Mouse (Mus musculus): Measurements from ENCODE around the gene Gm20509. TPM values are rescaled to one million over a fixed set of nuclear protein-coding genes. Genes with fewer than 3 reads are reported as not detected.
A peak's percentile ranks its signal among the peaks of the same experiment; 100 is the strongest.

Gm20509 gene
- polyA plus RNA-seq, 1 experiment = not detected

DNA sequence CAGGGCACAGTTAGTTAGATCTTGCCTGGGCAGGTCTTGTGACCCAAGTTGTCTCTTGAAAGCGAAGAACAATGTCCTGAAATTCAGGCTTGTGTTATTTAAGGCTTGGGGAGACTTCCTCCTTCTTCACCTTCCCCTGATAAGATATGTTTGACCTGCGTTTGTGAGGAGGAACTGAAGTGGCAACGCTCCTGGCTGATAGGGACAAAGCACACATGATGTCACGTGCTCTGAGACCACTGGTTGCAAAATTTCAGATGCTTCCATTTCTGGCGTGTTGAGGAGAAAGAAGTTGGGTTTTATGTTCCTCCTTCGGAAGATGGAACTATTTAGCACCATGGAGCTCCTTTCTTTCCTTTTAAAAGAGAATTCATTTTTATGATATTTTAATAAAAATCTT is 16.4 kb upstream of the Gm20509 start:
- no peak overlapping the region for H3K4me3 ChIP-seq (ENCODE audit: low read depth, low read length)
- TF ChIP-seq CTCF (IDR thresholded peaks at IDR 0.05; ENCODE audit: extremely low read depth, insufficient read length, insufficient replicate concordance, low read depth, low read length) (no peak), POLR2A (IDR thresholded peaks at IDR 0.05; ENCODE audit: low read depth, low read length) (no peak)
- no peaks in the 10 kb centered on the region for H3K36me3 ChIP-seq (ENCODE audit: control insufficient read depth, insufficient read depth, low read length)
- peak overlapping the region; percentile 4; the same call in 1 of the 2 replicates for H3K27ac ChIP-seq (ENCODE audit: insufficient read depth, low read depth, low read length)
- 35% methylated on average over 6 of the region's 6 CpGs for WGBS
- no peaks in the 10 kb centered on the region for H3K27me3 ChIP-seq (ENCODE audit: control insufficient read depth, insufficient read depth, low read length)
- H3K4me1 ChIP-seq (ENCODE audit: control insufficient read depth, insufficient read depth, insufficient read length, low read length) = peaks cover 5% of the 10 kb centered on the region; the same call in 1 of the 2 replicates

- Histone ChIP-seq H3K36me3 (ENCODE audit: control insufficient read depth, insufficient read depth, low read length) (no peaks in the 10 kb centered on the region), H3K27ac (ENCODE audit: insufficient read depth, low read depth, low read length) (no peak overlapping the region), H3K4me3 (ENCODE audit: low read depth, low read length) (no peak overlapping the region), H3K27me3 (ENCODE audit: control insufficient read depth, insufficient read depth, low read length) (no peaks in the 10 kb centered on the region), H3K4me1 (ENCODE audit: control insufficient read depth, insufficient read depth, insufficient read length, low read length) (peaks cover 5% of the 10 kb centered on the region; the same call in 1 of the 2 replicates)
- WGBS = 66% methylated on average over 8 of the region's 8 CpGs
- TF ChIP-seq POLR2A (IDR thresholded peaks at IDR 0.05; ENCODE audit: low read depth, low read length) (no peak), CTCF (IDR thresholded peaks at IDR 0.05; ENCODE audit: extremely low read depth, insufficient read length, insufficient replicate concordance, low read depth, low read length) (no peak)
Measured at GRCm38 (mm10) chr9:73087121-73087520, 15.1 kb upstream of the Gm20509 start.

DNA sequence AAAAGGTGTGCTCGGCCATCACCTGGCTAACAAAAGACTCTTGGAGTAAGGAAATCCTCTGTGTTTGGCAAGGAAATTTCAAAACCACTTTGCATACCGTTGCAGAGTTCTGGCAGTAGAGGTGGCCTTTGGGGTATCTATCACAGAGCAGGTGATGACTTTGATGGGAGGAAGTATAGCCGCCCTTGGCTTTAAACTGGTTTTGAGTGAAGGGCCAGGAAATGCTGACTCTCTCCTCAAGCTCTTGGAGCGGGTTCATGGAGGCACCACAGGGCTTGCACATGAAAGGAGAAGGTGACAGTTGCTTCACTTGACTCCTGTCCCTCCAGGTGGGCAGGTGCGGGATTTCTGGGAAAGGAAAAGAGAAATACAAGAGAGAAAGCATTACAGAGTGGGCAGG is 14.7 kb upstream of the Gm20509 start:
- 78% methylated on average over 5 of the region's 5 CpGs for WGBS
- H3K27ac ChIP-seq (ENCODE audit: insufficient read depth, low read depth, low read length) = no peak overlapping the region
- peaks cover 5% of the 10 kb centered on the region; the same call in 1 of the 2 replicates for H3K4me1 ChIP-seq (ENCODE audit: control insufficient read depth, insufficient read depth, insufficient read length, low read length)
- no peak overlapping the region for H3K4me3 ChIP-seq (ENCODE audit: low read depth, low read length)
- no peaks in the 10 kb centered on the region for H3K36me3 ChIP-seq (ENCODE audit: control insufficient read depth, insufficient read depth, low read length)
- TF ChIP-seq CTCF (IDR thresholded peaks at IDR 0.05; ENCODE audit: extremely low read depth, insufficient read length, insufficient replicate concordance, low read depth, low read length) (no peak), POLR2A (IDR thresholded peaks at IDR 0.05; ENCODE audit: low read depth, low read length) (no peak)
- H3K27me3 ChIP-seq (ENCODE audit: control insufficient read depth, insufficient read depth, low read length) = no peaks in the 10 kb centered on the region

DNA sequence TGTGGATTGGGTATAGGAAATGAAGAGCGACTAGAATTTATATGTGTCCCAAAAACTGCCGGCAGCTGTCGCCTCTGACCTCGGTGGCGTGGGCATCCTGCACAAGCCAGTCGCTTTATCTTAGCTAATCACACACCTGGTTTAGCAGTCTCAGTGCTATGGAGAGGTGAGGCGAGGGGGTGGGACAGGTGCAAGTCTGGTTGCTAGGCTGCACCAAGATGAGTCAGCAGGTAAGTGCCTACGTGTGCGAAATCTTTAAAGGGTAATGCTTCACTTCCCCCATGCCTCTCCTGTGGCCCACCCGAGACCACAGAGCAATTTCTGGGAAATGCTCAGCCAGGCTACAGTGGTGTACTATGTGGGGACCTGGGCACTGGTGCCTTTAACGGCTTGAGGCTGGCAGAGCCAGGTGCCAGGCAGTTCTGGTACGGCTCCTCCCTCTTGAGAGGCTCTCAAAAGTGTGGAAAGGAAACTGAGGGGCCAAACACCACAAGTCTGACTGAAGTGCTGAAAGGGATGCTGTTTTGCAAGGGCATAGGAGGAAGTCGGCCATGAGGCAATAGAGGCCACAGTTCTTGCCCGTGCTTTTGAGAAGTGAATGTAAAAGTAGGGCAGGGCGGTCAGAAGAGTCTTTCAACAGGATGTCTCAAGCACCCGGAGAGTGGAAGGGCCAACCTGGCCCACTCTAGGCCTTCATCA is 12.9 kb upstream of the Gm20509 start:
- no peak overlapping the region for H3K4me3 ChIP-seq (ENCODE audit: low read depth, low read length)
- H3K27ac ChIP-seq (ENCODE audit: insufficient read depth, low read depth, low read length) = no peak overlapping the region
- TF ChIP-seq POLR2A (IDR thresholded peaks at IDR 0.05; ENCODE audit: low read depth, low read length) = no peak
- peaks cover 5% of the 10 kb centered on the region; the same call in 1 of the 2 replicates for H3K4me1 ChIP-seq (ENCODE audit: control insufficient read depth, insufficient read depth, insufficient read length, low read length)
- WGBS = 23% methylated on average over 16 of the region's 16 CpGs
- no peaks in the 10 kb centered on the region for H3K36me3 ChIP-seq (ENCODE audit: control insufficient read depth, insufficient read depth, low read length)
- no peaks in the 10 kb centered on the region for H3K27me3 ChIP-seq (ENCODE audit: control insufficient read depth, insufficient read depth, low read length)

DNA sequence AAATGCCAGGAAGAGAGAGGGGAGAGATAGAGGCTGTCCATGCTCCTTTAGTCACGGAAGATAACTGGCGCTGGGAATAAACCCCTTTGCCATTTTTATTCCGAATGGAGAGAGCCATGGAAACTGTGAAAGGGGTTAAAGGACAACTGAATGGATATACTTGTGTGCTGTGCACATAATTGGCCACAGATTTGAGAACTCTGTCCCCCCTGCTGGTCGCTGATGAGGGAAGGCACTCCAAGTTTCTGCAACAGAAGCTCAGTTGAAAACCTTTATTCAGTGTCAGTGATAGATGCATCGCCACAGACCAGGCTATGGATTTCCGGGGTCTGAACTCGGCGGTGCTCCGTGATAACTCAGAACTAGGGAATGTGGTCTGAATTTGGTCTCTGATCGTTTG is 12.1 kb upstream of the Gm20509 start:
- no peaks in the 10 kb centered on the region for H3K27me3 ChIP-seq (ENCODE audit: control insufficient read depth, insufficient read depth, low read length)
- H3K4me1 ChIP-seq (ENCODE audit: control insufficient read depth, insufficient read depth, insufficient read length, low read length) = peaks cover 7% of the 10 kb centered on the region; the same call in 1 of the 2 replicates
- no peak overlapping the region for H3K27ac ChIP-seq (ENCODE audit: insufficient read depth, low read depth, low read length)
- no peaks in the 10 kb centered on the region for H3K36me3 ChIP-seq (ENCODE audit: control insufficient read depth, insufficient read depth, low read length)
- 86% methylated on average over 10 of the region's 10 CpGs for WGBS
- no peak overlapping the region for H3K4me3 ChIP-seq (ENCODE audit: low read depth, low read length)
- TF ChIP-seq POLR2A (IDR thresholded peaks at IDR 0.05; ENCODE audit: low read depth, low read length) = no peak
- TF ChIP-seq CTCF (IDR thresholded peaks at IDR 0.05; ENCODE audit: extremely low read depth, insufficient read length, insufficient replicate concordance, low read depth, low read length) = no peak

- H3K27ac ChIP-seq (ENCODE audit: insufficient read depth, low read depth, low read length) = no peak overlapping the region
- TF ChIP-seq POLR2A (IDR thresholded peaks at IDR 0.05; ENCODE audit: low read depth, low read length) (no peak), CTCF (IDR thresholded peaks at IDR 0.05; ENCODE audit: extremely low read depth, insufficient read length, insufficient replicate concordance, low read depth, low read length) (peak; percentile 26; the same call in 1 of the 2 replicates)
- 2% methylated on average over 1 of the region's 1 CpGs for WGBS
- H3K27me3 ChIP-seq (ENCODE audit: control insufficient read depth, insufficient read depth, low read length) = no peaks in the 10 kb centered on the region
- H3K36me3 ChIP-seq (ENCODE audit: control insufficient read depth, insufficient read depth, low read length) = no peaks in the 10 kb centered on the region
- no peak overlapping the region for H3K4me3 ChIP-seq (ENCODE audit: low read depth, low read length)
- H3K4me1 ChIP-seq (ENCODE audit: control insufficient read depth, insufficient read depth, insufficient read length, low read length) = peaks cover 7% of the 10 kb centered on the region; the same call in 1 of the 2 replicates
Measured at GRCm38 (mm10) chr9:73091747-73092146, 10.5 kb upstream of the Gm20509 start.

DNA sequence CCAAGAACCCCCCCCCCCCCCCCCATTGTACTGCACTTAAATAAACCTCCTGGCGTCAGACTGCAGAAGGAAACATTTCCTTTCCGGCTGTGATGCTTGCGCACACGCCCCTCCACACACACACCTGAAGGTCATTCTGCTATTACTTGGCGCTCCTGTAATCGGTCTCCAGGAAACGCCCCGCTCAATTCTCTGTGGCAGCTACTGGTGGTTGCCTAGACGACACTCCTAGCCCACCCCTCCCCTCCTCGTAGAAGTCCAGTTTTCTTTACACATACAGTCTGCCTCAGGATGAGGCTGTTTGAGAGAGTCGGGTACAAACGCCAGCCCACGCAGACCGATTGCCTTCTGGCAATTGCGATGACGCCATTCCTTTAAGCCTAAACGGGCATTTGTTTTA is 7.7 kb upstream of the Gm20509 start:
- WGBS = 17% methylated on average over 17 of the region's 17 CpGs
- peaks cover 4% of the 10 kb centered on the region; the same call in 1 of the 2 replicates for H3K4me1 ChIP-seq (ENCODE audit: control insufficient read depth, insufficient read depth, insufficient read length, low read length)
- peak overlapping the region; percentile 26; the same call in 1 of the 2 replicates for H3K4me3 ChIP-seq (ENCODE audit: low read depth, low read length)
- no peaks in the 10 kb centered on the region for H3K27me3 ChIP-seq (ENCODE audit: control insufficient read depth, insufficient read depth, low read length)
- no peak overlapping the region for H3K27ac ChIP-seq (ENCODE audit: insufficient read depth, low read depth, low read length)
- no peaks in the 10 kb centered on the region for H3K36me3 ChIP-seq (ENCODE audit: control insufficient read depth, insufficient read depth, low read length)
- TF ChIP-seq CTCF (IDR thresholded peaks at IDR 0.05; ENCODE audit: extremely low read depth, insufficient read length, insufficient replicate concordance, low read depth, low read length) (no peak), POLR2A (IDR thresholded peaks at IDR 0.05; ENCODE audit: low read depth, low read length) (no peak)
